ENCODE assay signal across 10 mouse cellular contexts in genomic region chr14:54072283-54072912, GRCm38 (mm10).
DNase-seq lines count a peak whose midpoint lies in the region; ATAC-seq and TF ChIP-seq lines count a peak whose summit lies in the region.
"Had no signal": no experiment of that assay in that cellular context is flagged by ENCODE, and none has a peak within 500 bp of the region (broad histone marks: within the 10 kb centered on the region; RNA-seq: fewer than 3 reads in every experiment).

No protein-coding gene starts in this region.

- no peak overlapping the region for H3K4me3 ChIP-seq in kidney, embryonic 14.5 days (ENCODE audit: low read length)
- no peak overlapping the region for H3K4me3 ChIP-seq in stomach, embryonic 14.5 days (ENCODE audit: low read depth, low read length)
- no peak overlapping the region for H3K4me3 ChIP-seq in stomach, postnatal 0 days (ENCODE audit: low read depth, low read length)

- DNase-seq in kidney, adult 11 months, result no peak
- DNase-seq in stomach, postnatal 0 days (ENCODE audit: low spot score), result no peak
- peak; percentile 15 to 36 for DNase-seq in heart, postnatal 14 days
- peak; percentile 49 for DNase-seq in testis, postnatal 10 days (ENCODE audit: low spot score)
- DNase-seq in natural killer cell, adult 2 months (ENCODE audit: low spot score in 2 of 2), result no peak
- DNase-seq in cerebellum, adult 9-10 months, result no peak
- DNase-seq: spleen, adult 18-20 months had no signal

- H3K9me3 ChIP-seq in kidney, embryonic 14.5 days (ENCODE audit: control insufficient read depth, low read length), result no peaks in the 10 kb centered on the region
- no peaks in the 10 kb centered on the region for H3K9me3 ChIP-seq in stomach, embryonic 14.5 days (ENCODE audit: control insufficient read depth, low read depth, low read length)
- no peaks in the 10 kb centered on the region for H3K9me3 ChIP-seq in stomach, postnatal 0 days (ENCODE audit: control insufficient read depth, low read length)

- TF ChIP-seq CTCF in stomach, postnatal 0 days (IDR thresholded peaks at IDR 0.05; ENCODE audit: low read depth), result no peak

- no peak for TF ChIP-seq EP300 in stomach, postnatal 0 days (optimal IDR thresholded peaks at IDR 0.05)

- H3K9ac ChIP-seq in kidney, embryonic 14.5 days (ENCODE audit: low read depth, low read length), result no peak overlapping the region
- no peak overlapping the region for H3K9ac ChIP-seq in stomach, embryonic 14.5 days (replicated peaks; ENCODE audit: low read depth, low read length)
- no peak overlapping the region for H3K9ac ChIP-seq in stomach, postnatal 0 days (ENCODE audit: low read length)

- H3K27ac ChIP-seq in kidney, embryonic 14.5 days (ENCODE audit: low read depth, low read length), result no peak overlapping the region
- no peak overlapping the region for H3K27ac ChIP-seq in stomach, embryonic 14.5 days (ENCODE audit: low read length)
- H3K27ac ChIP-seq in stomach, postnatal 0 days (replicated peaks), result no peak overlapping the region
- H3K27ac ChIP-seq: macrophage had no signal

- WGBS in kidney, embryonic 14.5 days, result 55% methylated on average over 10 of the region's 10 CpGs
- WGBS in stomach, embryonic 14.5 days, result 44% methylated on average over 10 of the region's 10 CpGs
- WGBS in stomach, postnatal 0 days, result 38% methylated on average over 10 of the region's 10 CpGs

- no peaks in the 10 kb centered on the region for H3K27me3 ChIP-seq in kidney, embryonic 14.5 days (ENCODE audit: control insufficient read depth, insufficient read depth, low read length)
- H3K27me3 ChIP-seq in stomach, embryonic 14.5 days (ENCODE audit: control insufficient read depth, insufficient read depth, low read length), result no peaks in the 10 kb centered on the region
- H3K27me3 ChIP-seq in stomach, postnatal 0 days (ENCODE audit: control insufficient read depth, insufficient read depth, low read length), result no peaks in the 10 kb centered on the region

- intact Hi-C loops in heart, postnatal 14 days (cut with DNase I), result no loop called here

- H3K4me2 ChIP-seq in kidney, embryonic 14.5 days (replicated peaks; ENCODE audit: low read depth, low read length), result no peak overlapping the region; the same call in 1 of the 2 replicates
- H3K4me2 ChIP-seq in stomach, embryonic 14.5 days (replicated peaks; ENCODE audit: low read depth, low read length), result 0 out of 2 replicates have a peak overlapping the region, but pooled peaks have one; percentile 10
- no peak overlapping the region; the same call in 1 of the 2 replicates for H3K4me2 ChIP-seq in stomach, postnatal 0 days (replicated peaks; ENCODE audit: low read depth)

- no peaks in the 10 kb centered on the region for H3K36me3 ChIP-seq in kidney, embryonic 14.5 days (ENCODE audit: control insufficient read depth, insufficient read depth, low read length)
- no peaks in the 10 kb centered on the region for H3K36me3 ChIP-seq in stomach, embryonic 14.5 days (ENCODE audit: control insufficient read depth, insufficient read depth, low read length)
- H3K36me3 ChIP-seq in stomach, postnatal 0 days (ENCODE audit: control insufficient read depth, insufficient read depth, low read length), result no peaks in the 10 kb centered on the region

- peak; percentile 68; the same call in 1 of the 2 replicates for ATAC-seq in kidney, embryonic 14.5 days (ENCODE audit: low FRiP score, low TSS enrichment)
- ATAC-seq in stomach, embryonic 14.5 days (ENCODE audit: insufficient number of reproducible peaks, insufficient read depth, low FRiP score, low read depth), result no peak
- ATAC-seq in stomach, postnatal 0 days (ENCODE audit: low FRiP score, low TSS enrichment), result no peak

- H3K4me1 ChIP-seq in kidney, embryonic 14.5 days (ENCODE audit: control insufficient read depth, insufficient read depth, low read length), result no peaks in the 10 kb centered on the region
- H3K4me1 ChIP-seq in stomach, embryonic 14.5 days (ENCODE audit: control insufficient read depth, insufficient read depth, low read length), result 0 out of 2 replicates have a peak, but pooled peaks cover 4% of the 10 kb centered on the region
- H3K4me1 ChIP-seq in stomach, postnatal 0 days (replicated peaks; ENCODE audit: control insufficient read depth, insufficient read depth), result peaks cover 2% of the 10 kb centered on the region; the same call in 1 of the 2 replicates

Comparison
In these comparisons a context has a peak if more than half of its experiments do, and no peak if none do; other contexts are left out.
1. DNase-seq: peak in heart, postnatal 14 days (2 of 2) and testis, postnatal 10 days (single experiment); none in kidney, adult 11 months (single experiment), stomach, postnatal 0 days (single experiment), natural killer cell, adult 2 months (0 of 2) and cerebellum, adult 9-10 months (single experiment).